Mouse (Mus musculus) neural tube, embryonic 13.5 days (tissue): ENCODE data around the gene Bco2. TPM values are rescaled to one million over a fixed set of nuclear protein-coding genes. Genes with fewer than 3 reads are reported as not detected.
A peak's percentile ranks its signal among the peaks of the same experiment; 100 is the strongest.

Source experiments
- ATAC-seq: fragments of 200-750 bp; cut with Nextera tagmentation; 2 replicates; pipeline ENCODE4 v1.8.0; 2017; ENCODE audit warnings: low read depth, mild to moderate bottlenecking, moderate TSS enrichment, moderate library complexity
- H3K27ac ChIP-seq: fragments of 300-500 bp; sonication (generic); replicated peaks from 2 replicates; pipeline ENCODE4 v1.5.1; 2015; ENCODE audit warnings: moderate library complexity, mild to moderate bottlenecking, inconsistent platforms
- H3K27me3 ChIP-seq: fragments of 300-500 bp; sonication (generic); 2 replicates; pipeline ENCODE4 v1.6.1; 2015; ENCODE audit warnings: mild to moderate bottlenecking, inconsistent platforms
- H3K36me3 ChIP-seq: fragments of 300-500 bp; sonication (generic); 2 replicates; pipeline ENCODE4 v1.6.1; 2015; ENCODE audit warnings: mild to moderate bottlenecking, inconsistent platforms
- H3K4me1 ChIP-seq: fragments of 300-500 bp; sonication (generic); replicated peaks from 2 replicates; pipeline ENCODE4 v1.6.1; 2015; ENCODE audit warnings: inconsistent platforms
- H3K4me2 ChIP-seq: fragments of 300-500 bp; sonication (generic); 2 replicates; pipeline ENCODE4 v1.6.1; 2015; ENCODE audit warnings: inconsistent platforms, mild to moderate bottlenecking, moderate library complexity
- H3K4me3 ChIP-seq: fragments of 300-500 bp; sonication (generic); 2 replicates; pipeline ENCODE4 v1.5.1; 2015; ENCODE audit warnings: mild to moderate bottlenecking, inconsistent platforms
- H3K9ac ChIP-seq: fragments of 300-500 bp; sonication (generic); 2 replicates; pipeline ENCODE4 v1.6.1; 2015; ENCODE audit warnings: moderate library complexity, mild to moderate bottlenecking, inconsistent platforms
- H3K9me3 ChIP-seq: fragments of 300-500 bp; sonication (generic); 2 replicates; pipeline ENCODE4 v1.6.1; 2016; ENCODE audit warnings: inconsistent platforms
- WGBS: fragments of 180-500 bp; shearing (Covaris S2); methylation state at CpG from one replicate; pipeline ENCODE4 v1.1.7; 2015; 5-methylcytosine and 5-hydroxymethylcytosine counted together
- polyA plus RNA-seq: library from polyadenylated mRNA; unstranded; fragments of >200 nt; fragmentation: Nextera tagmentation; extraction: Ambion mirVana; gene quantifications from 2 replicates; pipeline ENCODE4 v1.2.1, GENCODE M21; 2015

Gene Bco2
- polyA plus RNA-seq, 1 experiment from 2014 or later = 0.35 TPM

DNA sequence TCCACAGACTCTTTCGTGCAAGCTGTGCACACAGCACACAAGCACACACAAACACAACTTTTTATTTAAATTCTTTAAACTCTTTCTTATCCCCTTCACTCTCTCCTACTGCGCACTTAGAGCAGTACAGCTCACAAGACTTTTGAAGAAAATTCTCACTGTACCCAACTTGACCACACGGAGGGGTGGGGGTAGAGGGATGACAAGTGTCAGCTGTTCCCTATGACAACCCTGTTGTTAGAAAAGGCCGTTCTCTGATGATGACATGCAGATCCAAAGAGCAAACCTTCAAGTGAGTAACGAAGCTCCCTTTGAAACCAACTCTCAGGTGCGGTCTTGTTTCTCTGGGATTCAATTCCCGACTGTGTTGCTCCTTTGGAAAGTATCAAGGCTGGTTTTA, 27.1 kb downstream of the Bco2 start:
- 47% methylated on average over 7 of the region's 7 CpGs for WGBS

DNA sequence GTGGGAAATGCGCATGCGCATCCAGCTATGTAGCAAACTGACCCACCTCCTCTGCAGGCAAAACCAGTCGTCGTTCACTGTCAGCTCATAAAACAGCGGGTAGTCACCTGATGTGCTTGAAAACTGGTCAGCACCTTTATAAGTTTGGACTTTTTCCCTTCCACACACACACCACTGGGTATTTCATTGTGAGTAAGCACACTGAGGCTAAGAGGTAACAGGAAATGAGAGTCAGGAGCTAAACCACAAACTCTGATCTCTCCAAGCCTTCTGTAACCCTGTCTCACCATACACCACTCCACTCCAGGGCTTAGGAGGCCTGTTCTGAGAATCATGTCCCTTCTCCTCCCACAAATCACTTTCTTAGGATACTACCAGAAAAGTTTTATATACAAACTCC, 29.4 kb downstream of the Bco2 start:
- Histone ChIP-seq H3K27ac (no peak overlapping the region), H3K4me1 (peaks cover 17% of the 10 kb centered on the region), H3K36me3 (peaks cover 13% of the 10 kb centered on the region; the same call in 1 of the 2 replicates), H3K9me3 (no peaks in the 10 kb centered on the region), H3K9ac (no peak overlapping the region), H3K4me2 (no peak overlapping the region), H3K4me3 (no peak overlapping the region), H3K27me3 (no peaks in the 10 kb centered on the region)
- ATAC-seq = no peak
- 74% methylated on average over 5 of the region's 5 CpGs for WGBS

More for the DNA sequence above, 27.1 kb downstream of the Bco2 start:
- Histone ChIP-seq H3K27me3 (no peaks in the 10 kb centered on the region), H3K4me2 (peak overlapping the region; percentile 68), H3K4me1 (peaks cover 17% of the 10 kb centered on the region), H3K9ac (peak overlapping the region; percentile 75), H3K4me3 (peak overlapping the region; percentile 62), H3K27ac (no peak overlapping the region), H3K36me3 (peaks cover 9% of the 10 kb centered on the region; the same call in 1 of the 2 replicates), H3K9me3 (no peaks in the 10 kb centered on the region)
- peak; percentile 24 for ATAC-seq

GRCm38 (mm10) chr9:50524936-50525335, 30.0 kb downstream of the Bco2 start:
- Histone ChIP-seq H3K9ac (no peak overlapping the region), H3K27ac (no peak overlapping the region), H3K4me2 (no peak overlapping the region), H3K27me3 (no peaks in the 10 kb centered on the region), H3K36me3 (peaks cover 13% of the 10 kb centered on the region; the same call in 1 of the 2 replicates), H3K4me3 (no peak overlapping the region), H3K4me1 (peaks cover 17% of the 10 kb centered on the region), H3K9me3 (no peaks in the 10 kb centered on the region)
- 90% methylated on average over 5 of the region's 5 CpGs for WGBS
- no peak for ATAC-seq

GRCm38 (mm10) chr9:50522574-50522973, 32.4 kb downstream of the Bco2 start:
- Histone ChIP-seq H3K9me3 (no peaks in the 10 kb centered on the region), H3K4me3 (no peak overlapping the region), H3K36me3 (peaks cover 13% of the 10 kb centered on the region; the same call in 1 of the 2 replicates), H3K4me1 (peaks cover 11% of the 10 kb centered on the region), H3K4me2 (no peak overlapping the region), H3K9ac (no peak overlapping the region), H3K27ac (no peak overlapping the region), H3K27me3 (no peaks in the 10 kb centered on the region)
- WGBS = 84% methylated on average over 5 of the region's 5 CpGs
- ATAC-seq = no peak

GRCm38 (mm10) chr9:50521562-50521961, 33.4 kb downstream of the Bco2 start:
- Histone ChIP-seq H3K27me3 (no peaks in the 10 kb centered on the region), H3K4me2 (no peak overlapping the region), H3K9ac (no peak overlapping the region), H3K4me3 (no peak overlapping the region), H3K36me3 (peaks cover 13% of the 10 kb centered on the region; the same call in 1 of the 2 replicates), H3K27ac (no peak overlapping the region), H3K4me1 (0 out of 2 replicates have a peak, but pooled peaks cover under 1% of the 10 kb centered on the region), H3K9me3 (no peaks in the 10 kb centered on the region)
- WGBS = 57% methylated on average over 2 of the region's 2 CpGs
- no peak for ATAC-seq

DNA sequence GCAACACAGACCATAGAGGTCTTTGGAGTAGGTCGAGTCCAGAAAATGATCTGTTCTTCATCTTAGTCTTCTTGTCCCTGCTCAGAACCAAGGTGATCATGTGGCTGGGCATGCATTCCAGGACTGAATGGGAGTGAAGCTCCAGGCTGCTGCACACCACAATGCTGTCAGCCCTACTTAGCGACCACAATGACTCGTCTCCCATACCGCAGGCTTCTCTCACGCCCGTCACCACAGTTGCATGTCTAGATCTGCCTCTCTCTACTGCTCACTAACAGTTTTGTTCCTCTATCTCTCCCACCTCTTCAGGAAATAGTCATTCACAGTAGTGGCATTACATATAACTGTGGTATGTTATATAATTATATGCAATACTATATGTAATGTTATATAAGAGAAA, 34.2 kb downstream of the Bco2 start:
- H3K4me2 ChIP-seq = no peak overlapping the region
- no peaks in the 10 kb centered on the region for H3K4me1 ChIP-seq
- WGBS = 91% methylated on average over 6 of the region's 6 CpGs
- no peak overlapping the region for H3K4me3 ChIP-seq
- H3K9ac ChIP-seq = no peak overlapping the region
- peaks cover 13% of the 10 kb centered on the region; the same call in 1 of the 2 replicates for H3K36me3 ChIP-seq
- H3K27me3 ChIP-seq = no peaks in the 10 kb centered on the region
- H3K27ac ChIP-seq = no peak overlapping the region
- H3K9me3 ChIP-seq = no peaks in the 10 kb centered on the region
- ATAC-seq = no peak

DNA sequence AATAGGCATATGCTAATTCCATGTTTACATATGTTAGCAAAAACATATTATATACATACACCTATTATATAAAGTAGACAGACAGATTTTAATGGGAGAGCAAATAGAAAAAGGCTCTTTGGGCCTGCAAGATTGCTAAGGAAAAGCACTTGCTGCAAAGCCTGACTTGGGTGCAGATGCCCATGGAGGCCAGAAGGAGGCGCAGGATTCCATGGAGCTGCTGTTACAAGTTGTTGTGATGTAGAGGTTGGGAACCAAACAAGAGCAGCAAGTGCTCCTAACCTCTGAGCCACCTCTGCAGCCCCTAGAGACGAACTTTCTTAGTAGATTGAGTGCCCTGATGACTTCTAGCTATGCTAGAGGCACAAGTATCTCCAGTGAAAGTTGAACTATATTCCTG, 36.2 kb downstream of the Bco2 start:
- Histone ChIP-seq H3K9ac (no peak overlapping the region), H3K4me2 (no peak overlapping the region), H3K27ac (no peak overlapping the region), H3K27me3 (no peaks in the 10 kb centered on the region), H3K9me3 (no peaks in the 10 kb centered on the region), H3K4me3 (no peak overlapping the region), H3K4me1 (no peaks in the 10 kb centered on the region), H3K36me3 (0 out of 2 replicates have a peak, but pooled peaks cover 4% of the 10 kb centered on the region)
- 9% methylated on average over 2 of the region's 2 CpGs for WGBS
- ATAC-seq = no peak

DNA sequence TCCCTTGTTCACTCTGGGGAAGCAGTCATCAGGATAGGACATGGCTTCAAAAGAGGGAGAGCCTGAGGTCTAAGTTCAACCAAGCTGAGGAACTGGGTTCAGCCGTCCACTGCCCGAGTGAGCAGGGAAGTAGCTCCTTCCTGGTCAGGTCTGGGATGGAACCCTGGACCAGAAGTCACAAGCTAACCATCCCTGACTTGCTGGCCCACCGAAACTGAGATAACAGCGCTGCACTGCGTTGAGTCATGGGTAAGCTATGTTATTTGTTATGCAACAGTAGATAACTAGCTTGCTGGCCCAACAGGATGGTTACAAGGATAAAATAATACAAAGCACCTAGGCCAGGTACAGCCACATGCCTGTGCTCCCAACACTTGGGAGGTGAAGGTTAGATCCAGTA, 39.5 kb downstream of the Bco2 start:
- H3K4me2 ChIP-seq = no peak overlapping the region
- no peaks in the 10 kb centered on the region for H3K36me3 ChIP-seq
- H3K27ac ChIP-seq = no peak overlapping the region
- H3K4me1 ChIP-seq = no peaks in the 10 kb centered on the region
- H3K27me3 ChIP-seq = no peaks in the 10 kb centered on the region
- no peak overlapping the region for H3K9ac ChIP-seq
- 88% methylated on average over 5 of the region's 5 CpGs for WGBS
- H3K4me3 ChIP-seq = no peak overlapping the region
- no peaks in the 10 kb centered on the region for H3K9me3 ChIP-seq
- ATAC-seq = no peak

GRCm38 (mm10) chr9:50507570-50507969, 47.4 kb downstream of the Bco2 start:
- no peaks in the 10 kb centered on the region for H3K27me3 ChIP-seq
- H3K4me3 ChIP-seq = no peak overlapping the region
- H3K9me3 ChIP-seq = no peaks in the 10 kb centered on the region
- no peaks in the 10 kb centered on the region for H3K36me3 ChIP-seq
- H3K27ac ChIP-seq = no peak overlapping the region
- no peak for ATAC-seq
- no peak overlapping the region for H3K9ac ChIP-seq
- no peaks in the 10 kb centered on the region for H3K4me1 ChIP-seq
- 84% methylated on average over 7 of the region's 7 CpGs for WGBS
- no peak overlapping the region for H3K4me2 ChIP-seq

GRCm38 (mm10) chr9:50505405-50505804, 49.6 kb downstream of the Bco2 start:
- WGBS = 42% methylated on average over 6 of the region's 6 CpGs
- ATAC-seq = no peak
- H3K9me3 ChIP-seq = no peaks in the 10 kb centered on the region
- H3K4me1 ChIP-seq = 0 out of 2 replicates have a peak, but pooled peaks cover 4% of the 10 kb centered on the region
- H3K36me3 ChIP-seq = no peaks in the 10 kb centered on the region
- H3K4me3 ChIP-seq = no peak overlapping the region
- H3K27ac ChIP-seq = no peak overlapping the region
- H3K9ac ChIP-seq = no peak overlapping the region
- H3K4me2 ChIP-seq = no peak overlapping the region
- H3K27me3 ChIP-seq = no peaks in the 10 kb centered on the region

DNA sequence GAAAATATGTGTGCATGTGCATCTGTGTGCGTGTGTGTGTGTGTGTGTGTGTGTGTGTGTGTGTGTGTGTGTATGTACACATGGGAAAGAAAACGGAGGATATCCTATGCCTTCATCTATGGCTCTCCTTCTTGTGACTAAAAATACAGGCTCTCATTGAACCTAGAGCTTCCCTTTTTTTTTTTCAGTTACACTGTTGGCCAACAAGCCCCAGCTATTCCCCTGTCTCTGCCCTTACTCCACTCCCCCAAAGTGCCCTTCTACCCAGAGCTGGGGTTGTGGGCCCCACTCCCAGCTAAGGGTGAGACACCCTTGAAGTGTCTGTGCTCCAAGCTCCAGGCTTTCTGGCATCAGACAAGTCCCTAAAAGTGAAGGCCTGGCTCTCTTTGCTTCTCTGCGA, 52.0 kb downstream of the Bco2 start:
- Histone ChIP-seq H3K36me3 (no peaks in the 10 kb centered on the region), H3K9me3 (no peaks in the 10 kb centered on the region), H3K27ac (no peak overlapping the region), H3K27me3 (no peaks in the 10 kb centered on the region), H3K4me2 (no peak overlapping the region), H3K9ac (no peak overlapping the region), H3K4me3 (no peak overlapping the region), H3K4me1 (0 out of 2 replicates have a peak, but pooled peaks cover 9% of the 10 kb centered on the region)
- ATAC-seq = no peak
- 87% methylated on average over 3 of the region's 3 CpGs for WGBS

- H3K4me3 ChIP-seq = peak overlapping the region; percentile 38
- ATAC-seq = peak; percentile 93
- 21% methylated on average over 14 of the region's 14 CpGs for WGBS
- H3K9me3 ChIP-seq = no peaks in the 10 kb centered on the region
- H3K27ac ChIP-seq = peak overlapping the region; percentile 71
- H3K36me3 ChIP-seq = no peaks in the 10 kb centered on the region
- H3K27me3 ChIP-seq = no peaks in the 10 kb centered on the region
- peak overlapping the region; percentile 59 for H3K9ac ChIP-seq
- peak overlapping the region; percentile 57 for H3K4me2 ChIP-seq
- H3K4me1 ChIP-seq = peaks cover 16% of the 10 kb centered on the region; the same call in 1 of the 2 replicates
These were observed 53.9 kb downstream of the Bco2 start for GRCm38 (mm10) chr9:50500974-50501501.

GRCm38 (mm10) chr9:50500467-50500973, 54.5 kb downstream of the Bco2 start:
- H3K9ac ChIP-seq = peak overlapping the region; percentile 59
- H3K4me1 ChIP-seq = peaks cover 21% of the 10 kb centered on the region; the same call in 1 of the 2 replicates
- no peaks in the 10 kb centered on the region for H3K9me3 ChIP-seq
- WGBS = 69% methylated on average over 15 of the region's 15 CpGs
- H3K4me2 ChIP-seq = peak overlapping the region; percentile 57
- peak overlapping the region; percentile 38 for H3K4me3 ChIP-seq
- peak; percentile 45; the same call in 1 of the 2 replicates for ATAC-seq
- H3K36me3 ChIP-seq = no peaks in the 10 kb centered on the region
- peak overlapping the region; percentile 71; the same call in 1 of the 2 replicates for H3K27ac ChIP-seq
- H3K27me3 ChIP-seq = no peaks in the 10 kb centered on the region
